ENCODE assay signal across 9 mouse cellular contexts in the genomic region with DNA sequence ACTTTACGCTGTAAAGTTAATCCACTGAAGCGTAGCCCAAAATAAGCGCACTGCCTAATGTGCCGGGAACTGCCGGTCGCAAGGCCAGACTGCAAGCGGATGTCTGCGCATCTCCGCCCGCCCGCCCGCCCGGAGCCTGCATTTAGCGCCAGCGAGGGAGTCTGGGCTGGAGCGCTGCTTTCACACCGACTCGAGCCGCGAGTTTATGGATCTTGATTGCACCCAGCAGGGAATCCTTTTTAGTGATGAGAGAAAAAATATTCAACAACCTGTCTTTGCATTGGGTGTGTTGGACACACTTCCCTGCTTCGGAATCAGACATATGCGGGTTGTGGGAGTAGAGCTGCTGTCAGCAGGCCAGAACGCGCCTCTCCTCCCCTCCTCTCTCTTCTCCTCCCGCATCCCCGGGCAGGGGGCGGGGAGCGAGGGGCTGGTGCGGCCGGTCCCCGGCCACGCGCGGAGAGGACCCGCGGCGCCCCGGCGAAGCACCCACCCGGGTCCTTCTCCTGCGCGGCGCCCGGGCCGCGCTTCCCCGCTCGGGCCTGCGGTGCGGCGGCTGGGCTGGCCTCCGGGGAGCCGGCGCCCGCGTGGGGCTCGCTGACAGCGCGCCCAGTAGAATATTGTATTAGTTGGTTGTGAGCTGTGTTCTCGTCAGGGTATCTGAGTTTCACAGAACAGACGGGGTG. TPM values are rescaled to one million over a fixed set of nuclear protein-coding genes. Genes with fewer than 3 reads are reported as not detected.
DNase-seq lines count a peak whose midpoint lies in the region; ATAC-seq and TF ChIP-seq lines count a peak whose summit lies in the region.
"Had no signal": no experiment of that assay in that cellular context is flagged by ENCODE, and none has a peak within 500 bp of the region (broad histone marks: within the 10 kb centered on the region; RNA-seq: fewer than 3 reads in every experiment).

No protein-coding gene starts in this region.

- no peaks in the 10 kb centered on the region for H3K36me3 ChIP-seq in midbrain, embryonic 15.5 days (replicated peaks)

- TF ChIP-seq CTCF in brain, embryonic 14.5 days (IDR thresholded peaks at IDR 0.05; ENCODE audit: borderline replicate concordance, extremely low read depth, insufficient read depth, insufficient read length), result no peak

- under 1% methylated on average over 58 of the region's 61 CpGs for WGBS in midbrain, embryonic 15.5 days

- DNase-seq in heart, adult 18-20 months, result peak; percentile 16 to 41
- DNase-seq in heart, adult 11 months, result no peak
- DNase-seq in brain, embryonic 14.5 days (ENCODE audit: low read depth), result peak; percentile 76
- peak; percentile 23 to 39 for DNase-seq in frontal cortex, postnatal 25 days (ENCODE audit: low spot score in 2 of 2)
- peak; percentile 85 for DNase-seq in layer of hippocampus, adult 9-11 months
- DNase-seq in adipocyte (ENCODE audit: low spot score), result no peak
- no peak for DNase-seq in adrenal gland, postnatal 4 days (ENCODE audit: low spot score in 2 of 2)

- peaks cover 35% of the 10 kb centered on the region for H3K27me3 ChIP-seq in midbrain, embryonic 15.5 days (replicated peaks)

- no peak for TF ChIP-seq POLR2A in brain, embryonic 14.5 days (IDR thresholded peaks at IDR 0.05; ENCODE audit: borderline replicate concordance, extremely low read depth, insufficient read depth, insufficient read length, poor library complexity, severe bottlenecking)

- peak overlapping the region; percentile 64 for H3K9ac ChIP-seq in midbrain, embryonic 15.5 days

- H3K4me3 ChIP-seq in midbrain, embryonic 15.5 days, result peak overlapping the region; percentile 49

- H3K9me3 ChIP-seq in midbrain, embryonic 15.5 days, result no peaks in the 10 kb centered on the region

- no peak overlapping the region for H3K27ac ChIP-seq in midbrain, embryonic 15.5 days

- peaks cover 17% of the 10 kb centered on the region for H3K4me1 ChIP-seq in midbrain, embryonic 15.5 days

- ATAC-seq in midbrain, embryonic 15.5 days (replicated peaks), result peak; percentile 58; the same call in 1 of the 2 replicates

- H3K4me2 ChIP-seq in midbrain, embryonic 15.5 days, result peak overlapping the region; percentile 99

RNA-seq across cellular contexts. Expression of a gene that starts 35.2 kb away (rescaled TPM):
- total RNA-seq in heart, adult 18-20 months (2021), result not detected
- polyA plus RNA-seq in brain, embryonic 14.5 days (2012; rRNA removed), result 0.08 and 0.36 TPM in 2 replicates
- 0.98 and 1.3 TPM in 2 replicates for polyA plus RNA-seq in midbrain, embryonic 15.5 days (2015; fragmentation: Nextera tagmentation; extraction: Ambion mirVana)
- not detected for total RNA-seq in adrenal gland, postnatal 4 days (2021)
- total RNA-seq: heart, postnatal 36 days had no signal

Comparison
In these comparisons a context has a peak if more than half of its experiments do, and no peak if none do; other contexts are left out.
1. DNase-seq: peak in heart, adult 18-20 months (2 of 2), brain, embryonic 14.5 days (single experiment), frontal cortex, postnatal 25 days (2 of 2) and layer of hippocampus, adult 9-11 months (single experiment); none in heart, adult 11 months (single experiment), adipocyte (single experiment) and adrenal gland, postnatal 4 days (0 of 2).